In genomic region chr10:94514091-94514505, GRCm38 (mm10) we compare ENCODE assay signal across 8 mouse cellular contexts.
A peak's percentile ranks its signal among the peaks of the same experiment; 100 is the strongest.
DNase-seq lines count a peak whose midpoint lies in the region; ATAC-seq and TF ChIP-seq lines count a peak whose summit lies in the region.

No protein-coding gene starts in this region.

- DNase-seq in frontal cortex, postnatal 25 days (ENCODE audit: low spot score in 2 of 2) = no peak
- peak; percentile 27 for DNase-seq in urinary bladder, postnatal 14 days (ENCODE audit: low spot score)
- DNase-seq in urinary bladder, postnatal 10 days (ENCODE audit: low spot score) = no peak
- peak; percentile 49 for DNase-seq in stomach, postnatal 0 days (ENCODE audit: low spot score)
- DNase-seq in gastrocnemius, adult 18-20 months (ENCODE audit: low spot score) = no peak
- DNase-seq in left cerebral cortex, adult 9 months (ENCODE audit: low spot score in 2 of 2) = no peak

- peak; percentile 56 for ATAC-seq in frontal cortex, adult (ENCODE audit: low TSS enrichment)
- no peak for ATAC-seq in limb, embryonic 15.5 days (ENCODE audit: insufficient number of reproducible peaks, low FRiP score, low TSS enrichment, low read depth)
- ATAC-seq in stomach, postnatal 0 days (ENCODE audit: low FRiP score, low TSS enrichment) = peak; percentile 42

- no peak for TF ChIP-seq CTCF in stomach, postnatal 0 days (IDR thresholded peaks at IDR 0.05; ENCODE audit: low read depth)

- H3K36me3 ChIP-seq in limb, embryonic 15.5 days = no peaks in the 10 kb centered on the region
- H3K36me3 ChIP-seq in stomach, postnatal 0 days (ENCODE audit: control insufficient read depth, insufficient read depth, low read length) = no peaks in the 10 kb centered on the region

- peaks cover 9% of the 10 kb centered on the region; the same call in 1 of the 2 replicates for H3K27me3 ChIP-seq in limb, embryonic 15.5 days
- H3K27me3 ChIP-seq in stomach, postnatal 0 days (ENCODE audit: control insufficient read depth, insufficient read depth, low read length) = no peaks in the 10 kb centered on the region

- no peaks in the 10 kb centered on the region for H3K9me3 ChIP-seq in limb, embryonic 15.5 days
- no peaks in the 10 kb centered on the region for H3K9me3 ChIP-seq in stomach, postnatal 0 days (ENCODE audit: control insufficient read depth, low read length)

- H3K27ac ChIP-seq in limb, embryonic 15.5 days = peak overlapping the region; percentile 90
- H3K27ac ChIP-seq in stomach, postnatal 0 days (replicated peaks) = peak overlapping the region; percentile 91

- peaks cover 18% of the 10 kb centered on the region; the same call in 1 of the 2 replicates for H3K4me1 ChIP-seq in limb, embryonic 15.5 days
- H3K4me1 ChIP-seq in stomach, postnatal 0 days (replicated peaks; ENCODE audit: control insufficient read depth, insufficient read depth) = no peaks in the 10 kb centered on the region

- 3% methylated on average over 12 of the region's 12 CpGs for WGBS in limb, embryonic 15.5 days
- 8% methylated on average over 12 of the region's 12 CpGs for WGBS in stomach, postnatal 0 days

- H3K4me3 ChIP-seq in limb, embryonic 15.5 days = peak overlapping the region; percentile 78
- H3K4me3 ChIP-seq in stomach, postnatal 0 days (ENCODE audit: low read depth, low read length) = peak overlapping the region; percentile 85

- no peak overlapping the region for H3K9ac ChIP-seq in limb, embryonic 15.5 days
- H3K9ac ChIP-seq in stomach, postnatal 0 days (ENCODE audit: low read length) = peak overlapping the region; percentile 84; the same call in 1 of the 2 replicates

- H3K4me2 ChIP-seq in limb, embryonic 15.5 days = peak overlapping the region; percentile 89
- H3K4me2 ChIP-seq in stomach, postnatal 0 days (replicated peaks; ENCODE audit: low read depth) = peak overlapping the region; percentile 88

- no peak for TF ChIP-seq EP300 in stomach, postnatal 0 days (optimal IDR thresholded peaks at IDR 0.05)

Comparison
In these comparisons a context has a peak if more than half of its experiments do, and no peak if none do; other contexts are left out.
1. DNase-seq: peak in urinary bladder, postnatal 14 days (single experiment) and stomach, postnatal 0 days (single experiment); none in frontal cortex, postnatal 25 days (0 of 2), urinary bladder, postnatal 10 days (single experiment), gastrocnemius, adult 18-20 months (single experiment) and left cerebral cortex, adult 9 months (0 of 2).